Mouse (Mus musculus): ENCODE results near the gene Ipo13.

DNA sequence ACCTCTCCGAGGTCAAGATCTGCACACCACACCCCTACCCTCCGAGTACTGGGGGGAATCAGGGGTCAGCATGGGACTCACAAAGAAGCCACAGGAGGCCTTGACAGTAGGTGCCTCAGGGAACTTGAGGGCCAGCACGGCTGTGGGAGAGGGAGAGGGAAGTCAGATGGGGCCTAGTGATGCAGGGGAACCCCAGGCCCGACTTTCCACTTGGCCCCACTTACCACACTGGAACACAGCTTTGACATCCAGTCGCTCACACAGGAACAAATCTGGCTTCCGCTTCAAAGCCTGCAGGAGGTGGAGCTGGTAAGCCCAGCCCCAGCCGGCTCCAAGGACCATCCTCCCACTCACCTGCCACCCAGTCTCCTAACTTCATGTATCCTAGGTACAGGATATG lies 19.5 kb downstream of the Ipo13 start:
- TF ChIP-seq CTCF (conservative IDR thresholded peaks at IDR 0.05; ENCODE audit: insufficient read depth, insufficient read length, low read depth, low read length) (no peak), POLR2A (IDR thresholded peaks at IDR 0.05; ENCODE audit: low read depth, low read length) (no peak)
